11 mouse cellular contexts compared by ENCODE assay signal in genomic region chr17:46594606-46595005, GRCm38 (mm10). TPM values are rescaled to one million over a fixed set of nuclear protein-coding genes. Genes with fewer than 3 reads are reported as not detected.
DNase-seq lines count a peak whose midpoint lies in the region; ATAC-seq and TF ChIP-seq lines count a peak whose summit lies in the region.
"Had no signal": no experiment of that assay in that cellular context is flagged by ENCODE, and none has a peak within 500 bp of the region (broad histone marks: within the 10 kb centered on the region; RNA-seq: fewer than 3 reads in every experiment).

No protein-coding gene starts in this region.

- no peaks in the 10 kb centered on the region for H3K9me3 ChIP-seq in kidney, embryonic 14.5 days (ENCODE audit: control insufficient read depth, low read length)
- H3K9me3 ChIP-seq in embryonic facial prominence, embryonic 11.5 days (replicated peaks; ENCODE audit: control insufficient read depth, low read length), result no peaks in the 10 kb centered on the region
- no peaks in the 10 kb centered on the region for H3K9me3 ChIP-seq in limb, embryonic 14.5 days (ENCODE audit: control insufficient read depth, low read length)

- H3K4me2 ChIP-seq in kidney, embryonic 14.5 days (replicated peaks; ENCODE audit: low read depth, low read length), result no peak overlapping the region
- H3K4me2 ChIP-seq in embryonic facial prominence, embryonic 11.5 days (ENCODE audit: low read depth, low read length), result no peak overlapping the region
- no peak overlapping the region; the same call in 1 of the 2 replicates for H3K4me2 ChIP-seq in limb, embryonic 14.5 days (replicated peaks; ENCODE audit: low read depth, low read length, severe bottlenecking)

- ATAC-seq in kidney, embryonic 14.5 days (ENCODE audit: low FRiP score, low TSS enrichment), result peak; percentile 73
- ATAC-seq in embryonic facial prominence, embryonic 11.5 days (replicated peaks; ENCODE audit: insufficient number of reproducible peaks, low FRiP score, low TSS enrichment, low read depth), result peak; percentile 82
- peak; percentile 85 for ATAC-seq in limb, embryonic 14.5 days (ENCODE audit: low FRiP score, low read depth)

- H3K4me1 ChIP-seq in kidney, embryonic 14.5 days (ENCODE audit: control insufficient read depth, insufficient read depth, low read length), result peaks cover 8% of the 10 kb centered on the region
- peaks cover 9% of the 10 kb centered on the region for H3K4me1 ChIP-seq in embryonic facial prominence, embryonic 11.5 days (ENCODE audit: control insufficient read depth, insufficient read depth, low read length)
- peaks cover 17% of the 10 kb centered on the region for H3K4me1 ChIP-seq in limb, embryonic 14.5 days (ENCODE audit: control insufficient read depth, insufficient read depth, low read length)
- H3K4me1 ChIP-seq in lung, adult 2 months (ENCODE audit: control insufficient read depth, insufficient read depth, low read length), result no peaks in the 10 kb centered on the region

- H3K27me3 ChIP-seq in kidney, embryonic 14.5 days (ENCODE audit: control insufficient read depth, insufficient read depth, low read length), result no peaks in the 10 kb centered on the region
- H3K27me3 ChIP-seq in embryonic facial prominence, embryonic 11.5 days (ENCODE audit: control insufficient read depth, insufficient read depth, low read length), result no peaks in the 10 kb centered on the region
- H3K27me3 ChIP-seq in limb, embryonic 14.5 days (ENCODE audit: control insufficient read depth, insufficient read depth, low read length), result no peaks in the 10 kb centered on the region

- no peak for DNase-seq in kidney, postnatal 36 days
- DNase-seq in NIH3T3 (ENCODE audit: low read depth), result peak; percentile 72
- DNase-seq in embryonic facial prominence, embryonic 11.5 days (ENCODE audit: low spot score), result peak; percentile 74
- peak; percentile 47 for DNase-seq in limb, embryonic 14.5 days (ENCODE audit: low spot score)
- DNase-seq in lung, adult 2 months, result no peak
- DNase-seq in left cerebral cortex, adult 9 months (ENCODE audit: low spot score in 2 of 2), result no peak
- DNase-seq: cerebellum, postnatal 36 days; gastrocnemius, postnatal 36 days; kidney, adult 9 months; lung, postnatal 14 days had no signal

- WGBS in kidney, embryonic 14.5 days, result 22% methylated on average over 9 of the region's 9 CpGs
- 12% methylated on average over 9 of the region's 9 CpGs for WGBS in embryonic facial prominence, embryonic 11.5 days
- 10% methylated on average over 9 of the region's 9 CpGs for WGBS in limb, embryonic 14.5 days
- 63% methylated on average over 9 of the region's 9 CpGs for WGBS in lung, adult 2 months

- no peak for TF ChIP-seq POLR2A in limb, embryonic 14.5 days (IDR thresholded peaks at IDR 0.05; ENCODE audit: borderline replicate concordance, extremely low read depth, insufficient read depth, insufficient read length)
- TF ChIP-seq POLR2A in lung, adult 2 months (IDR thresholded peaks at IDR 0.05; ENCODE audit: borderline replicate concordance, extremely low read depth, low read depth, low read length), result no peak

- TF ChIP-seq CTCF in lung, adult 2 months (IDR thresholded peaks at IDR 0.05; ENCODE audit: insufficient read depth, low read length), result no peak

- H3K36me3 ChIP-seq in kidney, embryonic 14.5 days (ENCODE audit: control insufficient read depth, insufficient read depth, low read length), result peaks cover 17% of the 10 kb centered on the region
- peaks cover 5% of the 10 kb centered on the region for H3K36me3 ChIP-seq in embryonic facial prominence, embryonic 11.5 days (replicated peaks; ENCODE audit: control insufficient read depth, insufficient read depth, low read depth, low read length)
- H3K36me3 ChIP-seq in limb, embryonic 14.5 days (ENCODE audit: control insufficient read depth, insufficient read depth, low read length), result peaks cover 24% of the 10 kb centered on the region

- H3K4me3 ChIP-seq in kidney, embryonic 14.5 days (ENCODE audit: low read length), result no peak overlapping the region
- no peak overlapping the region for H3K4me3 ChIP-seq in embryonic facial prominence, embryonic 11.5 days (ENCODE audit: low read depth, low read length)
- no peak overlapping the region for H3K4me3 ChIP-seq in limb, embryonic 14.5 days (replicated peaks; ENCODE audit: low read length)
- no peak overlapping the region for H3K4me3 ChIP-seq in lung, adult 2 months (replicated peaks; ENCODE audit: extremely low read depth, low read depth, low read length)

- H3K9ac ChIP-seq in kidney, embryonic 14.5 days (ENCODE audit: low read depth, low read length), result peak overlapping the region; percentile 13; the same call in 1 of the 2 replicates
- peak overlapping the region; percentile 32 for H3K9ac ChIP-seq in embryonic facial prominence, embryonic 11.5 days (replicated peaks; ENCODE audit: low read length)
- no peak overlapping the region for H3K9ac ChIP-seq in limb, embryonic 14.5 days (ENCODE audit: low read depth, low read length, severe bottlenecking)

- H3K27ac ChIP-seq in kidney, embryonic 14.5 days (ENCODE audit: low read depth, low read length), result peak overlapping the region; percentile 55
- H3K27ac ChIP-seq in embryonic facial prominence, embryonic 11.5 days (replicated peaks; ENCODE audit: low read depth, low read length), result peak overlapping the region; percentile 65
- H3K27ac ChIP-seq in limb, embryonic 14.5 days (replicated peaks; ENCODE audit: low read depth, low read length), result peak overlapping the region; percentile 67

RNA-seq across cellular contexts. Expression of gene Ptk7, which starts 34.7 kb away (rescaled TPM):
- 58.5 and 64.1 TPM in 2 replicates for polyA plus RNA-seq in kidney, embryonic 14.5 days (2014; fragmentation: Nextera tagmentation; extraction: Ambion mirVana)
- 25.7 and 34.5 TPM in 2 replicates for polyA plus RNA-seq in embryonic facial prominence, embryonic 11.5 days (2014; fragmentation: Nextera tagmentation; extraction: Ambion mirVana)
- 89.4 and 116 TPM in 2 replicates for polyA plus RNA-seq in limb, embryonic 14.5 days (2012; rRNA removed)
- polyA plus RNA-seq in limb, embryonic 14.5 days (2014; fragmentation: Nextera tagmentation; extraction: Ambion mirVana), result 73.8 and 84.6 TPM in 2 replicates
- polyA plus RNA-seq in lung, adult 2 months (2012; rRNA removed), result 52.6 and 57.3 TPM in 2 replicates

RNA-seq across cellular contexts. Expression of gene Srf, which starts 38.6 kb away (rescaled TPM):
- 10.3 and 12.8 TPM in 2 replicates for polyA plus RNA-seq in kidney, embryonic 14.5 days (2014; fragmentation: Nextera tagmentation; extraction: Ambion mirVana)
- polyA plus RNA-seq in embryonic facial prominence, embryonic 11.5 days (2014; fragmentation: Nextera tagmentation; extraction: Ambion mirVana), result 6.4 and 11.1 TPM in 2 replicates
- polyA plus RNA-seq in limb, embryonic 14.5 days (2012; rRNA removed), result 87.2 and 129 TPM in 2 replicates
- polyA plus RNA-seq in limb, embryonic 14.5 days (2014; fragmentation: Nextera tagmentation; extraction: Ambion mirVana), result 9.6 and 10.2 TPM in 2 replicates
- polyA plus RNA-seq in lung, adult 2 months (2012; rRNA removed), result 162 and 190 TPM in 2 replicates

RNA-seq across cellular contexts. Expression of gene Cul9, which starts 48.4 kb away (rescaled TPM):
- polyA plus RNA-seq in kidney, embryonic 14.5 days (2014; fragmentation: Nextera tagmentation; extraction: Ambion mirVana), result 3.0 and 4.8 TPM in 2 replicates
- 3.5 and 3.7 TPM in 2 replicates for polyA plus RNA-seq in embryonic facial prominence, embryonic 11.5 days (2014; fragmentation: Nextera tagmentation; extraction: Ambion mirVana)
- polyA plus RNA-seq in limb, embryonic 14.5 days (2012; rRNA removed), result 21.1 and 25.3 TPM in 2 replicates
- 6.9 and 8.2 TPM in 2 replicates for polyA plus RNA-seq in limb, embryonic 14.5 days (2014; fragmentation: Nextera tagmentation; extraction: Ambion mirVana)
- 25.3 and 27.5 TPM in 2 replicates for polyA plus RNA-seq in lung, adult 2 months (2012; rRNA removed)

RNA-seq across cellular contexts. Expression of gene Klc4, which starts 51.2 kb away (rescaled TPM):
- polyA plus RNA-seq in kidney, embryonic 14.5 days (2014; fragmentation: Nextera tagmentation; extraction: Ambion mirVana), result 22.0 and 31.5 TPM in 2 replicates
- polyA plus RNA-seq in embryonic facial prominence, embryonic 11.5 days (2014; fragmentation: Nextera tagmentation; extraction: Ambion mirVana), result 17.7 and 22.5 TPM in 2 replicates
- 19.5 and 20.4 TPM in 2 replicates for polyA plus RNA-seq in limb, embryonic 14.5 days (2012; rRNA removed)
- 19.3 and 21.5 TPM in 2 replicates for polyA plus RNA-seq in limb, embryonic 14.5 days (2014; fragmentation: Nextera tagmentation; extraction: Ambion mirVana)
- polyA plus RNA-seq in lung, adult 2 months (2012; rRNA removed), result 22.6 and 24.1 TPM in 2 replicates

RNA-seq across cellular contexts. Expression of gene Mrpl2, which starts 51.4 kb away (rescaled TPM):
- polyA plus RNA-seq in kidney, embryonic 14.5 days (2014; fragmentation: Nextera tagmentation; extraction: Ambion mirVana), result 121 and 141 TPM in 2 replicates
- polyA plus RNA-seq in embryonic facial prominence, embryonic 11.5 days (2014; fragmentation: Nextera tagmentation; extraction: Ambion mirVana), result 114 and 117 TPM in 2 replicates
- polyA plus RNA-seq in limb, embryonic 14.5 days (2012; rRNA removed), result 68.0 and 91.1 TPM in 2 replicates
- polyA plus RNA-seq in limb, embryonic 14.5 days (2014; fragmentation: Nextera tagmentation; extraction: Ambion mirVana), result 103 and 113 TPM in 2 replicates
- 52.1 and 61.5 TPM in 2 replicates for polyA plus RNA-seq in lung, adult 2 months (2012; rRNA removed)

Comparison
In these comparisons a context has a peak if more than half of its experiments do, and no peak if none do; other contexts are left out.
1. DNase-seq: peak in NIH3T3 (single experiment), embryonic facial prominence, embryonic 11.5 days (single experiment) and limb, embryonic 14.5 days (single experiment); none in kidney, postnatal 36 days (0 of 2), lung, adult 2 months (single experiment) and left cerebral cortex, adult 9 months (0 of 2).
2. Peak in every context shown above with its lines, with median percentiles within 50 percentile points of each other: ATAC-seq and H3K27ac ChIP-seq.